Mouse (Mus musculus): ENCODE results near the gene Zfp638.

The Zfp638 gene

GRCm38 (mm10) chr6:83890281-83891015 is 23.5 kb downstream of the Zfp638 start:
- no peak for DNase-seq (ENCODE audit: low spot score)

- no peak for DNase-seq (ENCODE audit: low spot score)
These were observed 24.3 kb downstream of the Zfp638 start for GRCm38 (mm10) chr6:83891251-83891650.

- no peak for DNase-seq (ENCODE audit: low spot score)
These were observed 24.8 kb downstream of the Zfp638 start for GRCm38 (mm10) chr6:83891687-83892086.

GRCm38 (mm10) chr6:83893086-83893485 is 26.2 kb downstream of the Zfp638 start:
- no peak for DNase-seq (ENCODE audit: low spot score)

GRCm38 (mm10) chr6:83893584-83893983 is 26.7 kb downstream of the Zfp638 start:
- no peak for DNase-seq (ENCODE audit: low spot score)

GRCm38 (mm10) chr6:83899142-83899541 is 32.2 kb downstream of the Zfp638 start:
- DNase-seq (ENCODE audit: low spot score), result no peak

GRCm38 (mm10) chr6:83905276-83905675 is 38.4 kb downstream of the Zfp638 start:
- DNase-seq (ENCODE audit: low spot score), result no peak

GRCm38 (mm10) chr6:83906659-83907058 is 39.8 kb downstream of the Zfp638 start:
- DNase-seq (ENCODE audit: low spot score), result no peak

GRCm38 (mm10) chr6:83908386-83908785 is 41.5 kb downstream of the Zfp638 start:
- no peak for DNase-seq (ENCODE audit: low spot score)

GRCm38 (mm10) chr6:83913710-83914109 is 46.8 kb downstream of the Zfp638 start:
- no peak for DNase-seq (ENCODE audit: low spot score)

GRCm38 (mm10) chr6:83914183-83914719 is 47.3 kb downstream of the Zfp638 start:
- DNase-seq (ENCODE audit: low spot score), result peak; percentile 98

- DNase-seq (ENCODE audit: low spot score), result no peak
These were observed 47.9 kb downstream of the Zfp638 start for GRCm38 (mm10) chr6:83914720-83915271.

GRCm38 (mm10) chr6:83927418-83927817 is 60.5 kb downstream of the Zfp638 start:
- DNase-seq (ENCODE audit: low spot score), result peak; percentile 17

GRCm38 (mm10) chr6:83928225-83928624 is 61.3 kb downstream of the Zfp638 start:
- no peak for DNase-seq (ENCODE audit: low spot score)

GRCm38 (mm10) chr6:83939492-83939891 is 72.6 kb downstream of the Zfp638 start:
- DNase-seq (ENCODE audit: low spot score), result no peak

- no peak for DNase-seq (ENCODE audit: low spot score)
These were observed 75.9 kb downstream of the Zfp638 start for GRCm38 (mm10) chr6:83942806-83943205.

GRCm38 (mm10) chr6:83953603-83954002 is 86.7 kb downstream of the Zfp638 start:
- DNase-seq (ENCODE audit: low spot score), result no peak

GRCm38 (mm10) chr6:83987642-83988041 is 120.7 kb downstream of the Zfp638 start:
- no peak for DNase-seq (ENCODE audit: low spot score)

GRCm38 (mm10) chr6:84002716-84003115 is 135.8 kb downstream of the Zfp638 start:
- DNase-seq (ENCODE audit: low spot score), result no peak

GRCm38 (mm10) chr6:84004295-84004694 is 137.4 kb downstream of the Zfp638 start:
- no peak for DNase-seq (ENCODE audit: low spot score)

- no peak for DNase-seq (ENCODE audit: low spot score)
These were observed 141.7 kb downstream of the Zfp638 start, which contains the start of gene Dysf for GRCm38 (mm10) chr6:84008363-84009171. TSS of gene Dysf (plus strand) at chr6:84008590.

GRCm38 (mm10) chr6:84009172-84009872 is 142.4 kb downstream of the Zfp638 start:
- no peak for DNase-seq (ENCODE audit: low spot score)
